Mouse (Mus musculus) cerebellum, postnatal 14 days (tissue): Measurements from ENCODE around the gene Acsl5.

Experiments used
- DNase-seq, 2 experiments: peaks; one replicate each; pipeline ENCODE4 v3.0.0; 2021; ENCODE audit warnings: mixed read lengths in 2 of 2

The Acsl5 gene

GRCm38 (mm10) chr19:55288974-55289373, 37.2 kb downstream of the Acsl5 start:
- no peak for DNase-seq

GRCm38 (mm10) chr19:55290621-55291270, 39.0 kb downstream of the Acsl5 start:
- DNase-seq, result no peak

DNA sequence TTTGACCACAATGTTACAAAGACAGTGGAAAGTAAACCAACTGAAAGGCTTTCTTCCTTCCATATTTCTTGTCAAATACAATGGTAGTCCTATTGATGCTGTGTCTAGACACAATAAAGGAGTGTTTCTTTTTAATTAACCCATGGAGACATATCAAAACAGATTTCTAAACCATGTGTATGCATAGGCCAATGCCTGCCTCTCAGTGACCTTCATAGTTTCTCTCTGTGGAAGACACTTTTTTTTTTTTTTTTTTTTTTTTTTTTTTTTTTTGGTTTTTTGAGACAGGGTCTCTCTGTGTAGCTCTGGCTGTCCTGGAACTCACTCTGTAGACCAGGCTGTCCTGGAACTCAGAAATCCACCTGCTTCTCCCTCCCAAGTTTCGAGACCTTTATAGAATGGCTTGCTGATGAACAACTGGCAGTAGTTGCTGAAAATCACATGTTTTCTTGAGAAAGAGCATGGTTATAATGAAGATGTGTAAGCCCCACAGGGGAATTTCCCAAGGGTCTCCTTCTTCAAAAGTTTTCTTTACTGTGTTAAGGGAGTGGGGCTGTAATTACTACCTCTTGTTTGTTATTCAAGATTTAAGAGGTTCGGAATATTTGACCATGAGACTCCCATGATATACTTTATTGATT, 40.6 kb downstream of the Acsl5 start:
- DNase-seq, result no peak

- no peak for DNase-seq
These were observed 41.4 kb downstream of the Acsl5 start for GRCm38 (mm10) chr19:55293175-55293574.

DNA sequence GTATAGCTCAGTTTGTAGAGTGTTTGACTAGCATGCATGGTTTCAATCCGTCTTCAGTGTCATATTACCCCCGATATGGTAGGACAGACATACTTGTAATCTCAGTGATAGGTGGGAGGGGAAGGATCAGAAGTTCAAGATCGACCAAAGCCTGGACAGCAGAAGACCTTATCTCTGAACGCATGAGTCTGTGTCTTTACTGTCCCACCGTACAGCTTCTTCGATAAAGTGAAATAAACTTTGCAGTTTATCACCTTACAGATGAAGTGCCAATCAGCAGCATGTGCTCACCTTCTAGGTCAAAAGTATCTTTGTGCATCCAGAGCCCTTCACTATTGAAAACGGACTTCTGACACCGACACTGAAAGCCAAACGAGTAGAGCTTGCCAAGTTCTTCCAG, 43.3 kb downstream of the Acsl5 start:
- no peak for DNase-seq

- no peak for DNase-seq
These were observed 43.8 kb downstream of the Acsl5 start for GRCm38 (mm10) chr19:55295556-55295955.

DNA sequence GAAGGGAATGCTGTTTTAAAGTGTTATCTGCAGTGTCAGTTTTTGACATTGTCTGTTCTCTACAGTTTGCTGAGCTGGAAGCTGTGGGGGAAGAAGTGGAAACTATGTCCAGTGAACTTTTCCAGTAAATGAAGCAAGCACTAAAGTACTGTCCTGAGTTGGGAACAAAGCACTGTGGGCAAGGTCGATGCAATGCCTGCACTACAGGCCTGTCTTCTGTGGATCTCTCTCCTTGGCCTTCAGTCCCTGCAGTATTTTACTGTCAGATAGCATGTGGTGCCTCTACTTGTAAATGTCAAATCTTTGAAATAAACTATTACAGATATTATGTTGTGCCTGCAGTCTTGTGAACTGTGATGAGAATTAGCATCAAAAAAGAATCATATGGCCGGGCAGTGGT, 44.6 kb downstream of the Acsl5 start:
- DNase-seq, result no peak

- DNase-seq, result no peak
These were observed 45.8 kb downstream of the Acsl5 start for GRCm38 (mm10) chr19:55297489-55297888.

GRCm38 (mm10) chr19:55297961-55298360, 46.2 kb downstream of the Acsl5 start:
- no peak for DNase-seq

GRCm38 (mm10) chr19:55299378-55299777, 47.6 kb downstream of the Acsl5 start:
- DNase-seq, result no peak

- no peak for DNase-seq
These were observed 48.8 kb downstream of the Acsl5 start for GRCm38 (mm10) chr19:55300525-55300924.

DNA sequence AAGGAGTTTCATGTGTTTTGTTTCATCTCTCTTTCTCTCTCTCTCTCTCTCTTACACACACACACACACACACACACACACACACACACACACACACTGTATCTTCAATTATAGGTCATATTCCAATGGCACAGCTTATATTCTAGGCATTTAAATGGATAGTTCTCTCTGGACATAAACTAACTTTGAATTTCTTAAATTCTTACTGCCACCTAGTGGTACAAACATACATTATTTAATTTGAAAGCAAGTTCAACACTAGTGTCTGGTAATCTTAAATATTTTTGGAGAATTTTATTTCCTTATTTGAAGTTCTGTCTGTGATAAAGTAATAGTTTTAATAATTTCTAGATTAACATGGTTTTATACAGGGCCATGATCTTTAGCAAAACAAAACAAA, 53.3 kb downstream of the Acsl5 start:
- DNase-seq, result no peak

GRCm38 (mm10) chr19:55311874-55312273, 60.1 kb downstream of the Acsl5 start:
- DNase-seq, result no peak

DNA sequence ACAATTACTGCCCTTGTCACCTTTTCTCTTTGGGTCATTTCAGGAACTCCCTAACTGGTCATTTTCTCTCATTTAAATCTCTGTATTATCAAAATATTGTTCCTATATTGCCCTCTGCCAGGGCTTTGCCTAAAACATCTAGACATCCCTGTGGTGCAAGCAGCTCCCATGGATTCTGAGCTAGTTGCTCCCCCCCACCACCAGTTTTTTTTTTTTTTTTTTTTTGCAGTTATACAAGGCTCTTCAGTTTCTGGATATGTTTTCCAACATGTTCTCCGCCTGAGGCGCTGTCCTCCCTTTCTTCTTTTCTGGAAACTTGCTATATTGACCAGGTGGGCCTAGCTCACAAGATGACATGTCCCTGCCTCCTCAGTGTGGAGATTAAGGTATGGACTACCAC, 61.9 kb downstream of the Acsl5 start:
- no peak for DNase-seq

DNA sequence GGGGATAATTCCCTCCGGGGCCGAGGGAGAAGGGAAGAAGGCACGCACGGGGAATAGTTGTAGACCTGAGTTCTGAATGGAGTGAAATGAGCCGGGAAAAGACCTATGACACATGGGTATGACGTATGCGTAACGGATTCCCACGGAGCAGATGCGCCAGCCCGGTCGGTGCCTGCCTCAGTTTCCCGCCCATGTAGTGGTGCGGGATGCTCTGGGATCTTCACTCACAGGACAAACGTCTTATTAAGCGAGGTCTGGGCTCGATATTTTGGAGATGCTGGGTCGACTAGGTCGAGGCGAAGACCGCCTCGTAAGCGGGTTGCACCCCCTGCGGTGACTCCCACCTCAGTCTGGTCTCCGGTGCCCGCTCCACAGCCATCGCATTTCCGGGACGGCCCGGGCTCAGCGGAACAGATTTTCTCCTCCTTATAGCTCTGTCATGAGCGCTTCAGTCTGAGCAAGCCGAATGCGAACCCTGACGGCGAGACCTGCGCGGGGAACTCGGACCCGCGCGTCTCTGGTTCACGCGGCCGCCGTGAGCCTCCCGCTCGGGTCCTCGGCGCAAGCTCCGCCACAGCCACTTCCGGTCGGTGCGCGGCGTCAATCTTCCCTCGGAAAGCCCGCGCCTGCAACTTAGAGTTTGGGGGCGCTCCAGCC, 63.8 kb downstream of the Acsl5 start, which contains the start of gene Zdhhc6:
TSS of gene Zdhhc6 (minus strand) at position 581 of the 657 bp plus-strand sequence.
- peak; percentile 92 to 93 for DNase-seq

DNA sequence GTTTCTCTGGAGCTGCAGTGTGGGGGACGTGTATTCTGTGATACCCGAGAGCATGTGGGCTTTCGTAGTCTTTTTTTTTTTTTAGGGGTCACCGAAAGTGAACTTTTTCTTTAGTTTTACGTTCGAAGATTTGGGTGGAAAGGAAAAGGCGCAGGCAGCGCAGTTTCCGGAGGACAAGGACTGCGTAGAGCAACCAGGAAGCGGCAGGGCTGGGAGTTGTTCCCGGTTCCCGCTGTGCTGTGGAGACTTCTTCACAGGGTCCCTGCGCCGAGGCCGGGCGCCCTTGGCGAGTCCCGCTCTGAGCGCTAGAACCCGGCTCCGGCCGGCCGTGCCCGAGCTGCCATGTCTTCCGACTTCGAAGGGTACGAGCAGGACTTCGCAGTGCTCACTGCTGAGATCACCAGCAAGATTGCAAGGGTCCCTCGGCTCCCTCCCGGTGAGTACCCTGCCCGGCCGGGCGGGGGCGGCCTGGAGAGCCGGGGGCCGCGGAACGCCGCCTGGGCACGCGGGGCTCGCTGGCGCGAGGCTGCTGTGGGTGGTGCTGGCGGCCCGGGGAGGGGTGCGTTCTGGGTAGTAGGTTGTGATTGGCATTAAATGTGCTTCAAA, 64.5 kb downstream of the Acsl5 start, which contains the start of gene Vti1a:
TSS of gene Vti1a (plus strand) at position 187 of the 606 bp plus-strand sequence.
- DNase-seq, result peak; percentile 98 to 99

GRCm38 (mm10) chr19:55316901-55317300, 65.2 kb downstream of the Acsl5 start:
- DNase-seq, result no peak

GRCm38 (mm10) chr19:55319036-55319435, 67.3 kb downstream of the Acsl5 start:
- no peak for DNase-seq

- no peak for DNase-seq
These were observed 67.8 kb downstream of the Acsl5 start for GRCm38 (mm10) chr19:55319521-55319920.

DNA sequence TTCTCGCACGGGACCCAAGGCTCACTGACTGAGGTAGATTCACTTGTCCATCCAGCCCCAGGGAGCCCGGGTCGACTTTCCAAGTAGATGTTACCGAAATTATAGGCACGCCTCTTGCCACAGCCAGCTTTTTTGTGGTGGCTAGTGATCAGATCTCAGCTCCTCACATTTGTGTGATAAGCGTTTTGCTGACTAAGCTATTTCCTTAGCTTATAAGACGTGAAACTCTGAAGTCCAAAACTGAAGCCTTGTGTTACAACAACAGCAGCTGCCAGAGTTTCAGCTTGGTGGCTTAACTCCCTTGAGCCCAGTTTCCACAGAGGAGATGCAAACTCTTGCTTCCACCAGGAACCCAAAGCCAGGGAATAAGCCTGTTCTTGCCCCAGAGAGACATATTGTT, 70.9 kb downstream of the Acsl5 start:
- DNase-seq, result no peak

- peak; percentile 30 to 56 for DNase-seq
These were observed 75.8 kb downstream of the Acsl5 start for GRCm38 (mm10) chr19:55327510-55327909.

DNA sequence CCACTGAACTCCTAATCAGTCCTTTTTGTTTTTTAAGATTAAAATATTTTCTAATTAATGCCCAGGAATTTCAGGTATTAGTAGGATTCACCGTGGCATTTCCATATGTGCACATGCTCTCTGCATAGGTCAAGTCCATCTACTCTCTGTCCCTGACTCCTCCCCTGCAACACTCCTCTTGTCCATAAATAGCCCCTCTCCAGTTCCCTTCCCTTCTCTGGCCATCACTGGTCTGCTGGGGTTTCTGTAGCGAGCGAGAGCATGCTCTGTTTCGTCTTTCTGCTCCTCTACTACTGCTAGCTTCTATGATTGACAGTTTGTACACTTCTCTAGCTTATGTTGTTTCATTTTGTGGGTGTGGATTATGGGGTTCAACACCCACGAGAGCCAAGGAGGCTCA, 80.0 kb downstream of the Acsl5 start:
- no peak for DNase-seq

DNA sequence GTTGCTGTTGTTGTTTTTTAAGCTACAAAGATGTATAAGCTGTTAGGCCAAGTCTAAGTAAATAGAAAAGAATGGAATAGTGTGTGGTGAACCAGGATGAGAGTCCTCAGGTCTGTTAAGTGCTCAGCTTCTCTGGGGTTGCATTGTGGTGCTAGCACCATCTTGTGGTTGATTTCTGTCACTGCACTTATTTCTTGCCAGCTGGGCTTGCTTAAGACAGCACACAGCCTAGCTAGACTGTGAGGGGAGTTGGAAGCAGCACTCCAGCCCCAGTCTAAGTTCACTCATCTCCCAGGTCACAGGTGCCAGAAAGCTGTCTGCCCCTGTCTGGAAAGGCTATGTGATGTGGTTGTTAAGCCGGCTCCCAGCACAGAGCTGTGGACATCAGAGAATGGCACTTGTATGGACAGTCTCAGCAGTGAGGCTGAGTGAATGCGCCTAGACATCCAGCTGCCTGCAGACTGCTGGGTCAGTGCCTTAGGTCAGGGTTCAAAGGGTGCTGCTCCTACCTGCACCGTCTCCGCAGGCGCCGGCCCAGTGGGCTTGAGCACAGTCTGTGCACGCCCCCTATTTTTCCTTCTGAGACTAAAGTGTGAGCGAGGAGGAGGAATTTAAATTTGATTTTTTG, 81.0 kb downstream of the Acsl5 start:
- DNase-seq, result peak; percentile 74 to 83
